In genomic region chr19:46326756-46327305, GRCm38 (mm10) we compare ENCODE assay signal across 8 mouse cellular contexts. TPM values are rescaled to one million over a fixed set of nuclear protein-coding genes. Genes with fewer than 3 reads are reported as not detected.
DNase-seq lines count a peak whose midpoint lies in the region; ATAC-seq and TF ChIP-seq lines count a peak whose summit lies in the region.

Gene Psd, minus strand, starts transcription at chr19:46327156.

- peak within 1 kb of the TSS; percentile 73 for H3K4me3 ChIP-seq in erythroblast, embryonic 14.5 days (replicated peaks)
- peak within 1 kb of the TSS; percentile 65 for H3K4me3 ChIP-seq in embryonic facial prominence, embryonic 11.5 days (ENCODE audit: low read depth, low read length)
- H3K4me3 ChIP-seq in hindbrain, embryonic 12.5 days = peak within 1 kb of the TSS; percentile 61
- peak within 1 kb of the TSS; percentile 65 for H3K4me3 ChIP-seq in stomach, postnatal 0 days (ENCODE audit: low read depth, low read length)

- WGBS in embryonic facial prominence, embryonic 11.5 days = under 1% methylated on average over 35 of the region's 35 CpGs
- under 1% methylated on average over 35 of the region's 35 CpGs for WGBS in hindbrain, embryonic 12.5 days
- WGBS in stomach, postnatal 0 days = under 1% methylated on average over 35 of the region's 35 CpGs

- peak within 1 kb of the TSS; percentile 47 for H3K9ac ChIP-seq in embryonic facial prominence, embryonic 11.5 days (replicated peaks; ENCODE audit: low read length)
- H3K9ac ChIP-seq in hindbrain, embryonic 12.5 days = peak within 1 kb of the TSS; percentile 66
- peak within 1 kb of the TSS; percentile 65 for H3K9ac ChIP-seq in stomach, postnatal 0 days (ENCODE audit: low read length)

- peaks cover 52% of the 10 kb centered on the region for H3K4me1 ChIP-seq in erythroblast, embryonic 14.5 days (ENCODE audit: control insufficient read depth)
- H3K4me1 ChIP-seq in embryonic facial prominence, embryonic 11.5 days (ENCODE audit: control insufficient read depth, insufficient read depth, low read length) = peaks cover 3% of the 10 kb centered on the region; the same call in 1 of the 2 replicates
- peaks cover 55% of the 10 kb centered on the region for H3K4me1 ChIP-seq in hindbrain, embryonic 12.5 days
- peaks cover 7% of the 10 kb centered on the region for H3K4me1 ChIP-seq in stomach, postnatal 0 days (replicated peaks; ENCODE audit: control insufficient read depth, insufficient read depth)

- peak; percentile 71 to 89 for DNase-seq in adrenal gland, adult (ENCODE audit: inconsistent age in 2 of 2, low spot score in 1 of 2)
- peak; percentile 68 for DNase-seq in embryonic facial prominence, embryonic 11.5 days (ENCODE audit: low spot score)
- peak in 1 of 2 experiments; percentile 71 for DNase-seq in left cerebral cortex, postnatal 14 days (ENCODE audit: low spot score in 2 of 2)
- DNase-seq in stomach, postnatal 0 days (ENCODE audit: low spot score) = peak; percentile 59

- H3K4me2 ChIP-seq in embryonic facial prominence, embryonic 11.5 days (ENCODE audit: low read depth, low read length) = peak within 1 kb of the TSS; percentile 95
- peak within 1 kb of the TSS; percentile 100 for H3K4me2 ChIP-seq in hindbrain, embryonic 12.5 days (replicated peaks)
- H3K4me2 ChIP-seq in stomach, postnatal 0 days (replicated peaks; ENCODE audit: low read depth) = peak within 1 kb of the TSS; percentile 99

- ATAC-seq in erythroblast, adult 5-6 weeks (replicated peaks; ENCODE audit: low FRiP score, poor library complexity, severe bottlenecking) = no peak
- no peak for ATAC-seq in embryonic facial prominence, embryonic 11.5 days (replicated peaks; ENCODE audit: insufficient number of reproducible peaks, low FRiP score, low TSS enrichment, low read depth)
- no peak for ATAC-seq in hindbrain, embryonic 12.5 days (ENCODE audit: low FRiP score)
- ATAC-seq in megakaryocyte progenitor cell, adult 5-6 weeks (replicated peaks; ENCODE audit: poor library complexity) = peak; percentile 50
- ATAC-seq in stomach, postnatal 0 days (ENCODE audit: low FRiP score, low TSS enrichment) = no peak

- TF ChIP-seq CTCF in stomach, postnatal 0 days (IDR thresholded peaks at IDR 0.05; ENCODE audit: low read depth) = no peak

- peaks cover 67% of the 10 kb centered on the region for H3K27me3 ChIP-seq in erythroblast, embryonic 14.5 days (ENCODE audit: control insufficient read depth)
- H3K27me3 ChIP-seq in embryonic facial prominence, embryonic 11.5 days (ENCODE audit: control insufficient read depth, insufficient read depth, low read length) = peaks cover 37% of the 10 kb centered on the region
- H3K27me3 ChIP-seq in hindbrain, embryonic 12.5 days = peaks cover 49% of the 10 kb centered on the region
- H3K27me3 ChIP-seq in stomach, postnatal 0 days (ENCODE audit: control insufficient read depth, insufficient read depth, low read length) = no peaks in the 10 kb centered on the region; the same call in 1 of the 2 replicates

- intact Hi-C loops in left cerebral cortex, postnatal 14 days (cut with DNase I) = no loop called here

- H3K36me3 ChIP-seq in erythroblast, embryonic 14.5 days (ENCODE audit: control insufficient read depth) = peaks cover 19% of the 10 kb centered on the region
- H3K36me3 ChIP-seq in embryonic facial prominence, embryonic 11.5 days (replicated peaks; ENCODE audit: control insufficient read depth, insufficient read depth, low read depth, low read length) = no peaks in the 10 kb centered on the region
- H3K36me3 ChIP-seq in hindbrain, embryonic 12.5 days = peaks cover 18% of the 10 kb centered on the region
- H3K36me3 ChIP-seq in stomach, postnatal 0 days (ENCODE audit: control insufficient read depth, insufficient read depth, low read length) = peaks cover 9% of the 10 kb centered on the region

- peak within 1 kb of the TSS; percentile 49; the same call in 1 of the 2 replicates for H3K27ac ChIP-seq in embryonic facial prominence, embryonic 11.5 days (replicated peaks; ENCODE audit: low read depth, low read length)
- peak within 1 kb of the TSS; percentile 98 for H3K27ac ChIP-seq in hindbrain, embryonic 12.5 days
- peak within 1 kb of the TSS; percentile 81 for H3K27ac ChIP-seq in stomach, postnatal 0 days (replicated peaks)

- H3K9me3 ChIP-seq in erythroblast, embryonic 14.5 days (ENCODE audit: control insufficient read depth, low read length) = no peaks in the 10 kb centered on the region
- H3K9me3 ChIP-seq in embryonic facial prominence, embryonic 11.5 days (replicated peaks; ENCODE audit: control insufficient read depth, low read length) = no peaks in the 10 kb centered on the region
- H3K9me3 ChIP-seq in hindbrain, embryonic 12.5 days (replicated peaks) = no peaks in the 10 kb centered on the region
- no peaks in the 10 kb centered on the region for H3K9me3 ChIP-seq in stomach, postnatal 0 days (ENCODE audit: control insufficient read depth, low read length)

- TF ChIP-seq EP300 in stomach, postnatal 0 days (optimal IDR thresholded peaks at IDR 0.05) = no peak

RNA-seq across cellular contexts. Expression of gene Psd, which starts in this region (rescaled TPM):
- 7.6 and 8.3 TPM in 2 replicates for polyA plus RNA-seq in erythroblast, embryonic 14.5 days (2012)
- total RNA-seq in erythroblast, adult 5-6 weeks (2015; ENCODE audit: low replicate concordance) = 0.63 TPM in 1 of 2 replicates, not detected in the other
- 0.70 TPM in 1 of 2 replicates, not detected in the other for total RNA-seq in erythroblast, adult 5-6 weeks (2017; ENCODE audit: low replicate concordance)
- 4.8 and 5.0 TPM in 2 replicates for polyA plus RNA-seq in embryonic facial prominence, embryonic 11.5 days (2014; fragmentation: Nextera tagmentation; extraction: Ambion mirVana)
- 33.2 and 34.7 TPM in 2 replicates for polyA plus RNA-seq in hindbrain, embryonic 12.5 days (2016; fragmentation: Nextera tagmentation; extraction: Ambion mirVana)
- total RNA-seq in left cerebral cortex, postnatal 14 days (2021) = 100 to 1,000 TPM; 580 to 627 TPM
- 0.30 TPM in 1 of 2 replicates, not detected in the other for total RNA-seq in megakaryocyte progenitor cell, adult 5-6 weeks (2015)
- 0.12 and 0.84 TPM in 2 replicates for total RNA-seq in megakaryocyte progenitor cell, adult 5-6 weeks (2017)
- polyA plus RNA-seq in stomach, postnatal 0 days (2015; fragmentation: Nextera tagmentation; extraction: Ambion mirVana) = 44.9 and 59.2 TPM in 2 replicates

Comparison
In these comparisons a context has a peak if more than half of its experiments do, and no peak if none do; other contexts are left out.
1. RNA of gene Psd (total RNA-seq): 580 to 627 TPM in left cerebral cortex, postnatal 14 days; 0.12 to 0.84 TPM in megakaryocyte progenitor cell, adult 5-6 weeks and 0.63 to 0.70 TPM in erythroblast, adult 5-6 weeks; every median in the first group is over 100 times any median in the second.
2. Peak in ATAC-seq in megakaryocyte progenitor cell, adult 5-6 weeks; RNA of the gene not detected or under 1 TPM.
3. Peak in every context shown above with its lines, with median percentiles within 50 percentile points of each other: H3K4me3 ChIP-seq, H3K27ac ChIP-seq, H3K4me2 ChIP-seq and H3K9ac ChIP-seq.